Mouse (Mus musculus) liver, embryonic 14.5 days (tissue): Measurements from ENCODE around the gene Rarres1.

ENCODE experiments used
- CTCF ChIP-seq: IDR thresholded peaks from 2 replicates; pipeline ENCODE4 v1.5.1; 2016; ENCODE audit warnings: antibody characterized with exemption, low read depth, control low read depth
- EP300 ChIP-seq: IDR thresholded peaks from 2 replicates; pipeline ENCODE4 v1.6.1; 2016; ENCODE audit warnings: antibody characterized with exemption, low read depth

DNA sequence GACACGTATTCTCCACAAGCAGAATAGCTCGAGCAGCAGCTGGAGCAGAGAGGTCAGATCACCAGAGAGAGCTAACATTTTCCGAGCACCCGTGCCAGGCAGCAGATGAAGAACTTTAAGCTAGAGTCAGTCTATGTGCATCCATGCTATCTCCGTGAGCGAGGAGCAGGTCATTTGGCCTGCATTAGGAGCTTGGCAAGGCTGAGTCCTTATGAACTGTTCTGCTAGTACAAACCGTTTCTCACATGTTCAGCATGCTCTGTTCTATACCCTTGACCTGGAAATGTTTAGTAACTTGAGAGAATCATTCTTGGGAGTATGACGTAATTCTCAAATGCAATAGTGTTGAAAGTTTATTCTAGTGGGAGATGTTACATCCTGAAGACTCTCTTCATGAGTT is 28.3 kb upstream of the Rarres1 start:
- TF ChIP-seq CTCF (no peak), EP300 (no peak)
